Mouse (Mus musculus): Measurements from ENCODE around the gene Gm13212. TPM values are rescaled to one million over a fixed set of nuclear protein-coding genes. Genes with fewer than 3 reads are reported as not detected.
"Not testable (repeated sequence)": the region's sequence is repeated elsewhere in the genome, so short reads cannot be mapped to it uniquely, and the experiment has no call there.

Gm13212 gene
- not detected in 2 replicates for polyA plus RNA-seq (2012; ENCODE audit: insufficient read depth, insufficient read length, low replicate concordance, missing spikeins)

- 29% methylated on average over 11 of the region's 11 CpGs for WGBS
- not testable (repeated sequence) for H3K4me1 ChIP-seq (ENCODE audit: control insufficient read depth, insufficient read depth, low read length); H3K27ac ChIP-seq (ENCODE audit: insufficient read depth, low read depth, low read length); H3K4me3 ChIP-seq (ENCODE audit: insufficient read depth, low read depth, low read length)
Measured at GRCm38 (mm10) chr4:145585078-145585477, at the start of gene Gm13212. TSS of gene Gm13212 (plus strand) at chr4:145585166.

- H3K27ac ChIP-seq (ENCODE audit: insufficient read depth, low read depth, low read length); H3K4me3 ChIP-seq (ENCODE audit: insufficient read depth, low read depth, low read length); H3K4me1 ChIP-seq (ENCODE audit: control insufficient read depth, insufficient read depth, low read length): not testable (repeated sequence)
- 73% methylated on average over 5 of the region's 5 CpGs for whole genome bisulfite sequencing
Measured at GRCm38 (mm10) chr4:145543861-145544260, 41.1 kb upstream of the Gm13212 start.

DNA sequence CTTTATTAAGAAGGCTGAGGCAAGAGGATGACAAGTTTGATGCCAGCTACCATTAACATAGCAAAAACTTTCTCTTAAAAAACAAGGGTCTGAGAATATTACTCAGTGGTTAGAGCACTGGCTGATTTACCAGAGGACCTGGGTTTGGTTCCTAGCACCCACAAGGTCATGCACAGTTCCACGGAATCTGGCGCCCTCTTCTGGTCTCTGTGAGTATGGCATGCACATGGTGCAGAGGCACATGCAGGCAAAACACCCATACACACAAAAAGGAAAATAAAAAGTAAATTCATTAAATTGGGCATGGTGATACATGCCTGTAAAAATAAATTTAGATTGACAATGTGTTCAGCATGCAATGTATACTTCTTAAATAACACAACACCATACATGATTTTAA, 39.9 kb upstream of the Gm13212 start:
- not testable (repeated sequence) for H3K4me1 ChIP-seq (ENCODE audit: control insufficient read depth, insufficient read depth, low read length); H3K4me3 ChIP-seq (ENCODE audit: insufficient read depth, low read depth, low read length); H3K27ac ChIP-seq (ENCODE audit: insufficient read depth, low read depth, low read length)
- WGBS: 27% methylated on average over 2 of the region's 2 CpGs

DNA sequence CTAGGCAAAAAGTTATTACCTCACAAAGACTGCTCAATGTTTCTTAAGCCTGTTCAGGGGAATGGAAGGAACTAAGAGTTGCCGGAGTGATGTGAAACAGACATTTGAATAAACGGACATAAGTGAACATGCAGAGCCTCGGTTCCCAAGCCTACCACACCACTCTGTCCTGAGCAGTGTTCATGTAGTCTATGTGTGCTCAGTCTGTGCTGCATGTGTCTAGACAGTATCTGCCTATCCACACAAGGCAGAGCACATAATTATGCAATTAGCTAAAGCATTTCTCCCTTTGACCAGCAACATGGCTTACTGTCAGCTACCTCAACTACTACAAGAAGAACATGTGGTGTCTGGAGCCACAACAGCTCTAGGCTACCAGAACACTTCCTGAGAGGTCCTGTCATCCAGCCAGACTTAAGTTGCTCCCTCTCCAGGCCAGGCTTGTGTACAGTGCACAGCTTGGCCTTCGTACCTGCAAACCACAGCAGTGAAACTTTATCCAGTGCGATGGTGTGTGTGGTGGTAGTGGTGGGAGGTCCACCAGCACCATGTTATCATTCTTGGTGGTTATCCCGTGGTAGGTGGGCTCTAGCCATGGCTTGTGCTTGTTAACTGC, 39.1 kb upstream of the Gm13212 start:
- whole genome bisulfite sequencing: 71% methylated on average over 6 of the region's 6 CpGs
- not testable (repeated sequence) for H3K4me3 ChIP-seq (ENCODE audit: insufficient read depth, low read depth, low read length)

GRCm38 (mm10) chr4:145546477-145546876, 38.5 kb upstream of the Gm13212 start:
- H3K4me1 ChIP-seq (ENCODE audit: control insufficient read depth, insufficient read depth, low read length); H3K4me3 ChIP-seq (ENCODE audit: insufficient read depth, low read depth, low read length): not testable (repeated sequence)
- WGBS: 93% methylated on average over 3 of the region's 3 CpGs

More for the DNA sequence above, 39.1 kb upstream of the Gm13212 start:
- not testable (repeated sequence) for H3K27ac ChIP-seq (ENCODE audit: insufficient read depth, low read depth, low read length); H3K4me1 ChIP-seq (ENCODE audit: control insufficient read depth, insufficient read depth, low read length)

DNA sequence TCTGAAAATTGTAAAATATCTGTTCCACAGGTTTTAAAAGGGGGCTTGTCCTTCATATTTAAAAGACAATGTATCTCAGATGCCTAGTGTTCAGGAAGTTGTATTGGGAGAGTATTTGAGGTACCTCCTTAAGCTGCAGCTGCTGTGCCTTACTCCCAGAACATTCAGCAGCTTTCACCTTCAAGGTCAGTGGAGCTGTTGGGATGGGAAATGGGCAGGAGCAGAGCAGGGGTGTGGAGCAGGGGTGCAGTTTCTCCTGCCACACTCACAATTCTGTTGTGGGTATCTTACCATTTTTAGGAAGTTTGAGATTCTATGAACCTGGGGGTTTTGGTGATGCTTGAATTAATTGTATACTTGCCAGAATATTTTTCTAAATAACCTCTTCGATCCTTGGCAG, 28.3 kb upstream of the Gm13212 start:
- H3K4me3 ChIP-seq (ENCODE audit: insufficient read depth, low read depth, low read length): no peak overlapping the region
- no peak for TF ChIP-seq CTCF (IDR thresholded peaks at IDR 0.05; ENCODE audit: insufficient read depth, low read depth, low read length)
- no peak for TF ChIP-seq POLR2A (IDR thresholded peaks at IDR 0.05; ENCODE audit: insufficient read depth, low read depth, low read length)
- no peaks in the 10 kb centered on the region for H3K4me1 ChIP-seq (ENCODE audit: control insufficient read depth, insufficient read depth, low read length)
- no peak overlapping the region for H3K27ac ChIP-seq (ENCODE audit: insufficient read depth, low read depth, low read length)
- WGBS: 51% methylated on average over 1 of the region's 1 CpGs

More at GRCm38 (mm10) chr4:145546477-145546876, 38.5 kb upstream of the Gm13212 start:
- not testable (repeated sequence) for H3K27ac ChIP-seq (ENCODE audit: insufficient read depth, low read depth, low read length)

DNA sequence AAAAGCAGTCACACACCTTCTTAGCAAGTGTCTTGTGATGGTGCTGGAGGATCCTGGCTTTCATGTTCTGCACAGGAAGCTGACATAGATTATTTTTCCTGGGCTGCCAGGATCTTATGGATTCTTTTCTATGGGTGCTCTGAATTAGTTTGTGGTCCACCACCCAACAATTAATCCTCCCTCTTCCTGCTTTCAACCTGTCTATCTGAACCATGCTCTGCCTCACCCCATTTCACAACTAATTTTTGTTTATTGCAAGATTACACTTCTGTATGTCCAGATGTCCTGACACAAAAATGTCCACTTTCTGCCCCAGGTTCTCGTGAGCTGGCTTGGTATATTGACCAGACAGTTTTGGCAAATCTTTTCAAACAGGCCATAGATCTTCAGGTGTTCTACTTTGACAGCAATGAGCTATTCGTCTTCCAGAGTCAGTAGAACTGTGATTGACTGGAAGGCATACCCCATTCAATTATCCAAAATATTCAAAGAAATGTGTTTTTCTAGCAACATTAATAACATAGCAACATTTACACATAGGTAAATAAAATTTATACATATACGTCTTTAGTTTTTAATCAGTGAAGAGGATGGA, 25.4 kb upstream of the Gm13212 start:
- 39% methylated on average over 3 of the region's 3 CpGs for WGBS
- Histone ChIP-seq H3K4me3 (ENCODE audit: insufficient read depth, low read depth, low read length) (no peak overlapping the region), H3K27ac (ENCODE audit: insufficient read depth, low read depth, low read length) (no peak overlapping the region), H3K4me1 (ENCODE audit: control insufficient read depth, insufficient read depth, low read length) (no peaks in the 10 kb centered on the region)
- TF ChIP-seq POLR2A (IDR thresholded peaks at IDR 0.05; ENCODE audit: insufficient read depth, low read depth, low read length): no peak
- no peak for TF ChIP-seq CTCF (IDR thresholded peaks at IDR 0.05; ENCODE audit: insufficient read depth, low read depth, low read length)

DNA sequence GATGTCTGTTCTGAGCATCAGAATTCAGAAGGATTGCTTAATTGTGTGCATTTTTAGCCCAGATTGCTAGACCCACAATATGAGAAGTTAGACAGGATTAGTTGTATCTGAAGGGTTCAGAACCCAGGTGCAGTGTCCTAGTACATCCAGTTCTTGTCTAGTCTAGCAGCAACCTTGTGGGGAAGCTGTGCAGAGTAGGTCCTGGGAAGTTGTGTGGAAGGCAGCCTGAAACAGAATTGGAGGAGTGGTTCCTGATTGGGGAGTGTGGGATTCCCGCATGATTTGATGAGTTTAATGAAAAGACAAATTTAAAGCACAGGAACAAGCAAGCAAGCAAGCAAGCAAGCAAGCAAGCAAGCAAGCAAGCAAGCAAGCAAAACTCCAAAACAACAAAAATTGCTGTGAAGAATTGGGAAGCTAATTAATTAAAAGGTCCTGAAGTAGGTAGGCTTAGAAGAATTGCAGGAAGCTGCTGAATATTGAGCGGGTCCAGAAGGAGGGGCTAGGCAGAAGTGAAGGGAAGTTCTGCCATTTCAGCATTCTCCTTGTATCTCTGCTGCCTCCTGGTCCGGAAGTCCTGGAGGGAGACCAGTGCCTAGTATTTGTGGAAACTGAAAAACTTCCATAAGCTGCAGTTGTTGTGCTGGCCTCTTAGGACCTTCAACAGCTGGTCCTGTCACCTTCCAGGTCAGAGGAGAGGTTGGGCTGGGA, 20.7 kb upstream of the Gm13212 start:
- 70% methylated on average over 3 of the region's 3 CpGs for WGBS

GRCm38 (mm10) chr4:145570461-145570860, 14.5 kb upstream of the Gm13212 start:
- not testable (repeated sequence) for H3K4me3 ChIP-seq (ENCODE audit: insufficient read depth, low read depth, low read length); H3K4me1 ChIP-seq (ENCODE audit: control insufficient read depth, insufficient read depth, low read length); H3K27ac ChIP-seq (ENCODE audit: insufficient read depth, low read depth, low read length)
- 84% methylated on average over 10 of the region's 10 CpGs for WGBS

More for the DNA sequence above, 20.7 kb upstream of the Gm13212 start:
- Histone ChIP-seq H3K27ac (ENCODE audit: insufficient read depth, low read depth, low read length) (no peak overlapping the region), H3K4me3 (ENCODE audit: insufficient read depth, low read depth, low read length) (no peak overlapping the region), H3K4me1 (ENCODE audit: control insufficient read depth, insufficient read depth, low read length) (no peaks in the 10 kb centered on the region)
- no peak for TF ChIP-seq CTCF (IDR thresholded peaks at IDR 0.05; ENCODE audit: insufficient read depth, low read depth, low read length)
- no peak for TF ChIP-seq POLR2A (IDR thresholded peaks at IDR 0.05; ENCODE audit: insufficient read depth, low read depth, low read length)

DNA sequence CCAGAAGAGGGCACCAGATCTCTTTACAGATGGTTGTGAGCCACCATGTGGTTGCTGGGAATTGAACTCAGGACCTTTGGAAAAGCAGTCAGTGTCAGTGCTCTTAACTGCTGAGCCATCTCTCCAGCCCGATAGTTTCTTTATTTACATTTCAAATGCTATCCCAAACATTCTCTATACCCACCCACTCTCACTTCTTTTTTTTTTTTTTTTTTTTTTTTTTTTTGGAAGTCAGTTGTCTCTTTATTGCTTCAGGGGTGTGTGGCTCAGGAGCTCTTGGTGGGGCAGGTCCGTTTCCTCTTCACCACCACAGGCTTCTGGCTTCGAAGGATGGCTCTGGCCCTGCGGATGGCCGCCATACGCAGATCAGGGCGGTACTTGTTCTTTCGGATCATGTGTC, 8.3 kb upstream of the Gm13212 start:
- H3K4me3 ChIP-seq (ENCODE audit: insufficient read depth, low read depth, low read length); H3K4me1 ChIP-seq (ENCODE audit: control insufficient read depth, insufficient read depth, low read length); H3K27ac ChIP-seq (ENCODE audit: insufficient read depth, low read depth, low read length): not testable (repeated sequence)
- 90% methylated on average over 8 of the region's 8 CpGs for WGBS

GRCm38 (mm10) chr4:145580333-145580732, 4.6 kb upstream of the Gm13212 start:
- not testable (repeated sequence) for H3K4me1 ChIP-seq (ENCODE audit: control insufficient read depth, insufficient read depth, low read length); H3K27ac ChIP-seq (ENCODE audit: insufficient read depth, low read depth, low read length); H3K4me3 ChIP-seq (ENCODE audit: insufficient read depth, low read depth, low read length)
- WGBS: 95% methylated on average over 1 of the region's 1 CpGs

- 75% methylated on average over 2 of the region's 2 CpGs for WGBS
- not testable (repeated sequence) for H3K27ac ChIP-seq (ENCODE audit: insufficient read depth, low read depth, low read length); H3K4me1 ChIP-seq (ENCODE audit: control insufficient read depth, insufficient read depth, low read length)
Measured at GRCm38 (mm10) chr4:145586046-145586445, 1.1 kb downstream of the Gm13212 start.

DNA sequence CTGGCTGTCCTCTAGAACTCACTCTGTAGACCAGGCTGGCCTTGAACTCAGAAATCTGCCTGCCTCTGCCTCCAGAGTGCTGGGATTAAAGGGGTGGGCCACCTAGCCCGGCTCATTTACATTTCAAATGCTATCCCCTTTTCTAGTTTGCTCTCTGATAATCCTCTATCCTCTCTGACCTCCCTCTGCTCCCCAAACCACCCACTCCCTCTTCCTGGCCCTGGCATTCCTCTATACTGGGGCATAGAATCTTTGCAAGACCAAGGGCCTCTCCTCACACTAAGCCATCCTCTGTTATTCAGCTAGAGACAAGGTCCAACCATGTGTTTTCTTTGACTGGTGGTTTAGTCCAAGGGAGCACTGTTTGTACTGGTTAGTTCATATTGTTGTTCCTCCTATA, 9.2 kb downstream of the Gm13212 start:
- WGBS: 56% methylated on average over 1 of the region's 1 CpGs
- H3K27ac ChIP-seq (ENCODE audit: insufficient read depth, low read depth, low read length); H3K4me3 ChIP-seq (ENCODE audit: insufficient read depth, low read depth, low read length); H3K4me1 ChIP-seq (ENCODE audit: control insufficient read depth, insufficient read depth, low read length): not testable (repeated sequence)

More at GRCm38 (mm10) chr4:145586046-145586445, 1.1 kb downstream of the Gm13212 start:
- not testable (repeated sequence) for H3K4me3 ChIP-seq (ENCODE audit: insufficient read depth, low read depth, low read length)

GRCm38 (mm10) chr4:145594798-145595197, 9.8 kb downstream of the Gm13212 start:
- H3K4me3 ChIP-seq (ENCODE audit: insufficient read depth, low read depth, low read length); H3K27ac ChIP-seq (ENCODE audit: insufficient read depth, low read depth, low read length); H3K4me1 ChIP-seq (ENCODE audit: control insufficient read depth, insufficient read depth, low read length): not testable (repeated sequence)
- WGBS: 87% methylated on average over 4 of the region's 4 CpGs

All from olfactory bulb, adult 2 months (tissue).